Mouse (Mus musculus): Measurements from ENCODE around the gene 1600002K03Rik.

The 1600002K03Rik gene

DNA sequence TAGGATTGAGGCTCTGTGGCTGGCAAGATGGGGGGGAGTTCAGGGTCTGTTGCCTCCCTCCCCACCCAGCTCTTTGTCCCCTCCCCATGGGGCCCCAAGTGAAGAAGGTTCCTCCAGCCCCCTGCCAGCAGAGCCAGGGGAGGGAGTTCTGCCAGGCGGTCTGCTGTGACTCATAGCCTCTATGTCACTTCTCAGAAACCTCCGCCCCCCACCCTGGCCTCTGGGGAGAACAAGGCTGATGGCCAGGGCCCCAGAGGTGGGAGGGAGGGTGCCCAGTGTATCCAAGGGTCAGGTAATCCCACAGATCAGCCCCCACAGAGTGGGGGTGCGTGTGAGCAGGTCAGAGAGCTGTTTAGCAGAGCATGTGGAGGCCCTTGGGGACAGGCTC lies 19.9 kb upstream of the 1600002K03Rik start:
- no peak for DNase-seq (ENCODE audit: low spot score in 2 of 2)

DNA sequence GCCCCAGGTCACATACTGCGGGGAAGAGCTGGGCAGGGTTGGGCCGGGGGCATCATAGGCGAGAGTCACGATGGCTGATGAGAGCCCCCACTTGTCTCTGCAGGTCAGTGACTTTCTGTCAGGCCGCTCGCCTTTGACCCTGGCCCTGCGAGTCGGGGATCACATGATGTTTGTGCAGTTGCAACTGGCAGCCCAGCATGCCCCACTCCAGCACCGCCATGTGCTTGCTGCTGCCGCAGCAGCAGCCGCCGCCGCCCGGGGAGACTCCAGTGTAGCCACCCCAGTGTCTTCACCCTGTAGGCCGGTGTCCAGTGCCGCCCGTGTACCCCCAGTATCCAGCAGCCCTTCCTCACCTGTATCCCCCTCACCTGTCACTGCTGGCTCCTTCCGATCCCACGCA lies 19.0 kb upstream of the 1600002K03Rik start:
- peak in 1 of 2 experiments; percentile 51 for DNase-seq (ENCODE audit: low spot score in 2 of 2)

DNA sequence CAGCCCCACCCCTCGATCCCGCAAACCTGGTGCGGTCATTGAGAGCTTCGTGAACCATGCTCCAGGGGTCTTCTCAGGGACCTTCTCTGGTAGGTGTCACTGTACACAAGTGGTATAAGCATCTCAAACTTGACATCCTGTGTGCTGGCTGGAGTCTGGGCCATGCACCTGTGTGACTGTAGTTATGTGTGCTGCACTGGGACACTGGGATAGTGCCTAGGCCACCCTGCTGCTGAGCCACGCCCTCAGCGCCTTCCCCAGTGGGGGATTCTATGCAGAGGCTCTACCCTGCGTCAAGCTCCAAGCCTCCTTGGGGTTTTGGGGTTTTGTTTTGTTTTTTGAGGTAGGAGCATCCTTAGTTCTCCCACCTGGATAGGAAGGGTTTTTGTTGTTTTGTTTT lies 18.4 kb upstream of the 1600002K03Rik start:
- DNase-seq (ENCODE audit: low spot score in 2 of 2), result no peak

DNA sequence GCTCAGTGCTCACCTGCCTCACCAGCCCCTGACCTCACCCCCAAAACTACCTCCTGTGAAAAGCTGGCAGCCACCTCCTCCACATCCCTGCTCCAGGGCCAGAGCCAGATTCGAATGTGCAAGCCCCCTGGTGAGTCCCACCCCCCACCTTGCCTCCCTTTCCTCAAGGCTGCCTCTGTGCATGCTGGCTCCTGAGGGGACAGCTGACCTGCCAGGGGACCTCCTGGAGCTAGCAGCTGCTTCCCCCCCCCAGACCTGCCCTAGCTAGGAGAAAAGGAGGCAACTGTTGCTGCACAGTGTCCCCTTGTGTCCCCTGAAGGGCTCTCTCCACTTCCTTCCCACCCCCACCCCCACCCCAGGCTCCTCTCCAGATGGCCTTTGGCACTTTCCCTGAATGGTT lies 17.5 kb upstream of the 1600002K03Rik start:
- peak; percentile 68 to 78 for DNase-seq (ENCODE audit: low spot score in 2 of 2)

DNA sequence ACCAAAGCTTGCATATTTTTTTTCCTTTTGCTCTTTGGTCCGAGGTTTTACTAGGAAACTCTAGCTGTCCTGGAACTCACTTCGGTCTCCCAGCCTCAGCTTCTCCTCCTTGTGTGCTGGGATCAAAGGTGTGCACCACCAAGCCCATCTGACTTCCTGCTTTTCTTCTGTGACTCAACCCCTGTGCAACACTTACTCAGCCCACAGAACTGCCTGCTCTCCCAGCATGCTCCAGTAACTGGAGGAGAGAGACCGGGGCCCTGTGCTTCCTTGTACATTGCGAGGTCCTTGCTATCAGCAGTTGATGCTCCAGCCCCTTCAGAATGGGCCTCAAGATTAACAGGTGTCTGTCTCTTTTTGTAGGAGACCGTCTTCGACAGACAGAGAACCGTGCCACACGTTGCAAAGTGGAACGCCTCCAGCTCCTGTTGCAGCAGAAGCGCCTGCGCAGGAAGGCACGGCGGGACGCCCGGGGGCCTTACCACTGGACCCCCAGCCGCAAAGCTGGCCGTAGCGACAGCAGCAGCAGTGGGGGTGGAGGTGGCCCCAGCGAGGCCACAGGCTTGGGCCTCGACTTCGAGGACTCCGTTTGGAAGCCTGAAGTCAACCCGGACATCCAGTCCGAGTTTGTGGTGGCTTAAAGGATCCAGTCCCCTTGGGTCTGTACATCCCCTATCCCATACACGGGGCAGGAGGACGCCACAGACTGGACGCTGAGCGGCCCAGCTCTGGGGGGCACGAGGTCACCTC lies 16.6 kb upstream of the 1600002K03Rik start:
- DNase-seq (ENCODE audit: low spot score in 2 of 2), result peak in 1 of 2 experiments; percentile 55

DNA sequence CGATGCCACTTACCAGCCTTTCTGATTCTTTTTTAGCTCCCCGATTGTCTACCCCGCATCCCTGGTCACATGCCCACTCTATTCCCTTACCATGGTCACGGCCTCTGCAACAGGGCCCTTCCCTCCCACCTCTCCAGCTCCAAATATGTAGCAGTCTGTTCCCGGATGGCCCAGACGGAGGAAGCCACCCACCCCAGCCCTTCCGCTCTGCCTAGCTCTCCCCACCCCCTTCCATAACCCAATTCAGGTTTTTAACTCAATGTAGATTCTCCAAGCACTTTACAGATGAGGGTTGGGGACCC lies 16.0 kb upstream of the 1600002K03Rik start:
- peak in 1 of 2 experiments; percentile 78 for DNase-seq (ENCODE audit: low spot score in 2 of 2)

DNA sequence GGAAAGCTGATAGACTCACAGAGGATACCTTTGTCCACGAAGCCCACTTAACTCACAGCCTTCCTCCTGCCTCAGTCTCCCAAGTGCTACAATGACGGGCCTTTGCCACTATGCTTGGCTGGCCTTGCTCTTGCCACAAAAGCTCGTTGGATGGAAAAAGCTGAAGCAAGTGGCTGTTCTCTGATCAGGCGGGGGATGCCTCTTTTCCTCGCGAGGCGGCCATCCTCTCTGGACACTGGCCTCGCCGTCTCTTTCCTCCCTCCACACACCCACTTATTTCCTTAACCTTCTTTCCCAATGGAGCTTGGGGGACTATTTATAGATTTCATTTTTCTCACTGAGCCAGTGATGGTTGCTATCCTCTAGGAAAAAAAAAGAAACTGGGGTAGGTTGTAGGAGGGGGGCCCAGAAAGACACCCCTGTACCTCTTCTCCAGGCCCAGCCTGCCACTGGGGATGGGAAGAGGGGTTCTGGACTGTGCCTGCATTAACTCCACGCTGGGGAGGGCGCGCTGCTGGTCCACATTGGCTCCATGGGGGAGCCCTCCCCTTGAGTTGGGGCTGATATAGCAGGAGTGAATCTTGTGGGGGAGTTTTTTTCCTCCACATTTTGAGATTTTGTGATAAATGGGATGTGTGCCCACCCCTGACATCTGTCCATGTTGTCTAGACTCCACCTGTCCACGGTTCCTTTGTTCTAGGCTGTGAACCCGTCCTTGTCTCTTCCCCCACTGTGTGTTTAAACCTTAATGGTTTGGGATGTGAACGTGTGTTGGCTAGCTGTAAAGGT lies 15.4 kb upstream of the 1600002K03Rik start:
- peak in 1 of 2 experiments; percentile 78 for DNase-seq (ENCODE audit: low spot score in 2 of 2)

DNA sequence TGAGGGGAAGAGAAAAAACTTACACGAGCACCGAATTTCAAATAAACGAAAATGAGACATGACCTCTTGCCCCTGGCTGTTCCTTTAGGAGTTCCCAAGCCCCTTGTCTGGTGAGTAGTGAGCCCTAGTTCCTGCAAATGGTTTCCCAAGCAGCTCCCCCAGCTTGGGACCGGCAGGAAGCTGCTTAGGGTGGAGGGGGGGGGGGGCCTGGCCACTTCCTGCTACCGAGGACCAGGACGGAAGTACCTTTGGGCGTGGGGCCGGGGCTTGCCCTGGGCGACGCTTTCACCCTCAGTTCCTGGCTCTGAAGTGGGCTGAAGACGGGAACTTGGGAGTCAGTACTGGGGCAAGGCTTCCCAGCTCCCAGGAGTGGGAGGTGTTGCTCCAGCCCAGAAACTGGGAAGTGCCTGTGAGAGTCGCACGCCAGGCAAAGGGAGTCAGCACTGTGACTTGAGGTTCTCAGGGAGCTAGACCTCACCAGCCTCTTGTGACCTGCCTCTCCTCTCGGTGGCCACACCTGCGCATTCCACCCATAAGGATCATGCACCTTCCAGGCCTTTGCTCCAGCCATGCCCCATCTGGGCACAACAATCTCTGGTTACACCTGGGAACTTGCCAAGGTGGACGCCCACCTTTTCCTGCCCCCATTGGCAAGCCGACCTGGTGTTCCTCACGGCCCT lies 14.3 kb upstream of the 1600002K03Rik start:
- peak in 1 of 2 experiments; percentile 69 for DNase-seq (ENCODE audit: low spot score in 2 of 2)

DNA sequence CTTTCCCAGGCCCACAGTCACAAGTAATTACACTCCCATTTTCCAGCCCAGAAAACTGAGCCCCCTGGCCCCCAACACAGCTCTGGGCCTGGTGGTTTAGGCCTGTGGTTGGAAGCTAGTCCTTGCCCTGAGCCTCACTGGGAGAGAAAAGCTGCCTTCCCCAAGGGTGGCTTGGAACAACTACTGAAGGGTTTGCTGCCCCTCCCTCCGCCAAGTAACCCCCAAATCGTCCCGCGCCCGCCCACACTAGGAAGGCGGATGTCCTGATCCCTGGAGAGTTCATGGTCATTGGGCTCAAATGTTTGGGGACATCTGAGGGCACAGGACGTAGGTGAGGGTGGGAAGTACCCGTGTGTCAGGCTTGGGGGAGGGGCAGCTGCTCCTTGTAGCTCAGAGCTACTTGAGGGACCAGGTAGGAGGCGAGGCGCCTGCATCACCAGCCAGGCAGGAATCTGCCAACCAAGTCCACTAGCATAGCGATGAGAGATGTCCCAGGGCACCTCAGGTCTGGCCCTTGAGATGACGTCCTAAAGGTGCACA lies 13.7 kb upstream of the 1600002K03Rik start:
- DNase-seq (ENCODE audit: low spot score in 2 of 2), result peak; percentile 77 to 84

DNA sequence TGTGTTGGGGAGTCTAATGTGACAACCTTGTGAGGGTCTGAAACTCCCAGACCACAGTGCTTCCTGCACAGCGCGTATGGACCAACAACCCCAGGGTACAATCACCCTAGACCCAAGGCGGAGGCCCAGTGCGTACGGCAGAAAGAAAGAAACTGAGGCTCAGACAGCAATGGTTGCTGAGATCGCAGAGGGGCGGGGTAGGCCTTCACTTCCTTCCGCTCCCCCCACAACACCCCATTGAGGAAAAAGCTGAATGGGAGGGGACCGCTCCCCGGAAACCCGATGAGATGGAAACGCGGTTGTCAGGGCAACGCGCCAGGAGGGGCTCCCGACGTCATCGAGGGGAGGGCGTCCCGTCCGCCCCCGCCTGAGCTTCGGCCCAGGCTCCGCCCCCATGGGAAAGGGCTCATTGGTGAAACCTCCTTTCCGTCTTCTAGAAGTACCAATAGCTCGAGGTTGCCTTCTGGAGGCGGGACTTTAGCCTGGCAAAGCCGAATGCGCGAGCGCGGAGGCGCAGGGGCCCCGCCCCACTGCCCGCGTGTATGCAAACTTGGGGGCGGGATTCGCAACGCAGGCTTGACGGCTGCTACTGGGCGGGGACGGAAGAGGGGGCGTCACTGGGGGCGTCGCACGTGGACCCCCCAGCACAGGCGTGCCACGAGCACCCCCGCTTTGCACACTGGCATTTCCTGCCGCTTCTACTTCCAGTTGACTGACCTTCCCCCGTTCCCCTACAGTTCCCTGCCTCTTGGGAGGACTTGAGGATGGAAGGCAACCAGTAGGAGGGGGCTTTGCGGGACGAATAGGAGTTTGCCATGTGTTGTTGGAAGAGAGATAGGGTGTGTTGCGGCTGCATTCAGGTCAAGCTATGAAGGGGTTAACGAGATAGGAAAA lies 12.9 kb upstream of the 1600002K03Rik start:
- DNase-seq (ENCODE audit: low spot score in 2 of 2), result peak; percentile 100

DNA sequence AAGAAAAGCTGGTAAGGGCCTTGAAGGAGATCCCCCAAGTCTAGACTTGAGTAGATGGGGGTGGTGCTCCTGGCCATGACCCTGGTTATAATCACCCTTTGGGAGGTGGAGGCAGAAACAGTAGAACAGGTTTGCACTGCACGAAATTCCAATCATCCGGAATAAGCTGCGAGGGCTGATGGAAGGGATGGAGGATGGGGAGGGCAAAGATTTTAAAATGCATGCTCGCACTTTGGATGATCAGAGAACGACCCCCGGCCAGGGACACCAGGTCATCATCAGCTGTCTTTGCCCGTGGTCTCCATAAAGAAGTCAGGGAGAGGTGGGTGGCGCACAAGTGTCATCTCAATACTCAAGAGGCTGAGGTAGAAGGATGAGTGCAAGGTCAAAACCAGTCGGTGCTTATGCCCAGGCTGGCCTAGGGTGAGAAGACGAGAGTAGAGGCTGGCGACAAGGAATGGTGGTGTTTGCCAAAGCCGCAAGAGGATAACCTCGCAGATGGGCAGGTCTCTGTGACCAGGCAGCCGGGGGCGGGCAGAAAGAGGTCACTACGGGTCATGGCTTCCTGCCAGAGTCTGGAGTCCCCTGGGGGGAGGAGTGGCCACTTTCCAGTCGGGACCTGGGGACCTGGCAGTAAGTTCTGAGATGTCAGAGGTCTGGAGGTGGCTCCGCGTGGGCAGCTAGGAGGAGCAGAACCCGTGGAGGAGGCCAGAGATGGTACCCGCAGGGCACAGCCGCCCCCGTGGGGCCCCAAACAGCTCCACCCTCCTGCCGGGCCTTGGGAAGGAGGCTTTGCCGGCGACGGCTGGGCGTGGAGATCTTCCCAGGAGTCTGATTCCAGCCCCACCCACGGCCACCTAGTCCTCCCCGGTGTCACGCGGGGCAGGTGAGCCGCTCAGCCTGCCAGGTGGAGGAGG lies 12.0 kb upstream of the 1600002K03Rik start:
- DNase-seq (ENCODE audit: low spot score in 2 of 2), result peak; percentile 72 to 74

DNA sequence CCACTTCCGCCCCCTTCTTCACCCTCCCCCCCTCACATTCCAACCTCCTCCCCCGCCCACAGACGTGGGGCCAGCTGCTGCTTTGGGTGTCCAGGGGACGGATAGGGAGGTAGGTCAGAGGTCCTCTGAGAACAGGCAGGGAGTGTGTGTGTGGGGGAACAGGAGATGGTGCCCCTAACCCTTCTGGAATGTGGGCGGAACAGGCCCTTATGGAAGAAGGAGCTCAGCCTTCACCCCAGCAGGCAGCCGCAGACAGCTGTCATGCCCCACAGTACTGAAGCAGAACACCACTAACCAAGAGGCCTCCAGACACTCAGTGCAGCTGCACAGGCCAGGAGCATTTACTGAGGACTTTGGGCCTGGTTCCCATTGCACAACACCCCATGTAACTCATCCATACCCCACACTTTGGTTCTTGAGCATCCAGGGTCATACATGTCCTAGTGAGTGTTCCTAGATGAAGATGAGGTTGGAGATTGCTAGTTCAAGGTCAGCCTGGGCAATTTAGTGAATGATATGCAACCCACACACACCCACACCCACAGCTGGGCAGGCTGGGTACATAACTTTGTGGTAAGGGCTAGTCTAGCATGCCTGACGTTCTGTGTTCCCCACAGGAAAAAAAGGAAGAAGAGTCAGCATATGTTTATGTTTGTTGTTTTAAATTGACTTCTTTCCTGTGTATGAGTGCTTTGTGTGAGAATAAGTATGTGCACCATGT lies 11.1 kb upstream of the 1600002K03Rik start:
- peak in 1 of 2 experiments; percentile 45 for DNase-seq (ENCODE audit: low spot score in 2 of 2)

DNA sequence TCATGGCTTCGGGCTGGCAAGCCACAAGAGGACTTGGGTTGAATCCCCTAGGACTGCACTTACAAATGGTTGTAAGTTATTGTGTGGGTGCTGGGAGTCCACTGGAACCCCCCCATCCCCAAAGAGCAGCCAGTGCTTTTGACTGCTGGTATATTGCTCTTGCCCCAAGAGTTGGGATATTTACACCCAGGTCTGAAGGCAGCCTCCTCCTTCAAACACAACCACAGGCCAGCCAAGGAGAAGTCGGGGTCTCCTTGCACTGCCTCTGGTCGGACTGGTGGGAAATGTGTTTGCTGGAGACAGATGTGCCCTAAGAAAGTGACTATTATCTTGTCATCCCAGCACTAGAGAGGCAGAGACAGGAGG lies 10.5 kb upstream of the 1600002K03Rik start:
- no peak for DNase-seq (ENCODE audit: low spot score in 2 of 2)

DNA sequence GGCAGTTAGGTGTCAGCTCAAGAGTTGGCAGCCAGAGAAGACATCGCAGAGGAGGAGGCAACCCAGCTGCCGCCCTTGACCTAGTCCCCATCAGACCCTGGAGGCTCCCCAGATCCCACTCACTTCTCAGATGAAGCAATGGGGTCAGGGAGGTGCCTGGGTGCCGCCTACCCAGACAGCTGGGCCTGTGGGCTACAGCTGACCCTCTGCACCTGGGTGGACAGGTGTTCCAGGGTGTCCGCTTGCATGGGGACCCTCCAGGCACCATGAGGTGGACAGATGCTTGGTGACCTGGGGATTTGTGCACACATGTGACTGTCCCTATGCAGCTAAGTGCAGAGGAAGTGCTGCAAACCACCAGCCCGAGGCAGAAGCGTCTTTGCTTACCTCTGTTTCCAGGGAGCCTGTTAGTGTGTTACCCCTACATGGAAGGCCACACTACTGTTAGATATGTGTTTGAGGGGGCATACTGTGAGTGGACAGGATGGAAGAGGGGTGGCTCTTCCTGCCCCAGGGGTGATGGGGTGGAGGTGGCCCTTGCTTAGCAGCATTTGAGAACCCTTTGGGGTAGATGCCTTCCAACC lies 9.9 kb upstream of the 1600002K03Rik start:
- DNase-seq (ENCODE audit: low spot score in 2 of 2), result peak in 1 of 2 experiments; percentile 52

DNA sequence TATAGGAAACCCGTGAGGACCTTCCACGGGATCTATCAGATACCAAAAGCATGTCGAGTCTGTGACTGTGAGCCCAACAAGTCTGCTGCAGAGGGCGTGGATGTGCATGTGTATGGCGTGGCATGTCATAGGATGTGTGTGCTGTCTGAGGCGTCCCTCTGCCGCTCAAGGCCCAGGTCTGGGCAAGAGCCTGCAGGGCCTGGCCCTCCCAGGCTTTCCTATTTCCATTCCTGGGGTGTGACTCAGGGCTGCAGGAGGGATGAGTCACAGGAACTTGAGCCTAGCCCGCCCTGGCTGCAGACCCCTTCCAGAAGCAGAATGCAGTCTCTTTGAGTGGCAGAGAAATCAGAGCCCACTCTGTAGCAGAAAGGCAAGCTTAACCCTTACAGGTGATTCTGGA lies 9.0 kb upstream of the 1600002K03Rik start:
- DNase-seq (ENCODE audit: low spot score in 2 of 2), result peak in 1 of 2 experiments; percentile 53

DNA sequence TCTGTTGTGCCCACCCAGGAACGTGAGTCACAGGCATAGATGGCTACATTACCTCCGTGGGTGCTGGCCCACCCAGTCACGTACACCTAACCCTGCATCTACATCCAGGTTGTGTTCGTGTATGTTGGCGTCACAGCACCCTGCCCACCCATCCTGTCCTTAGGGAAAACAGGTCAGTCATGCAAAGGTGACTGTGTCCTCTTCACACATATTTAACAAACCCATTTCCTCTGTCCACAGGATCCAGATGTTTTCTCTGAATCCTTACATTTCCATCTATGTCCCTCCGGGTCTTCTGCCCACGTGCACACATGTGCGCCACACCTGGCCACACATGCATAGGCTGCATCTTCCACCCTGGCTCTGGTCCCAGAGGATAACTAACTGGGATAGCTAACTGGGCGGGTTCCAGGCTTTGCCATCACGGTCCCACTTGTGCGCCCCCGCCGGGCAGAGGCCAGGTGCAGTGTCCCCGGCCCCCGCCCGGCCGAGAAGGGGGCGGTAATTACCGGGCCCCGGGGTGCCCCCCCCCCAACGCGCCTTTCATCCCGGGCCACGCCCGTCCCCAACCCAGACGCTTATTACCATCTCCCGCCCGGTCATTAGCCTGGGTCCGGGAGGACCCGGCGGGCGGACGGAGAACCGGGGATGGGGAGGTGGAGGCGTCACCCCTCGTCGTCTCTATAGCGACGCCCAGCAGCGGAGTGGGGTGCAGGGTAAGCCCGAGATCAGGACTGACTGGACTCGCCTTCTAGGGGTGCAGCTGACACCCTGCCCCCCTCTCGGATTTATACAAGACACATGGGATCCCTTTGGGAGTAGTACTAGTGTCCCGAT lies 8.4 kb upstream of the 1600002K03Rik start:
- DNase-seq (ENCODE audit: low spot score in 2 of 2), result peak in 1 of 2 experiments; percentile 74

DNA sequence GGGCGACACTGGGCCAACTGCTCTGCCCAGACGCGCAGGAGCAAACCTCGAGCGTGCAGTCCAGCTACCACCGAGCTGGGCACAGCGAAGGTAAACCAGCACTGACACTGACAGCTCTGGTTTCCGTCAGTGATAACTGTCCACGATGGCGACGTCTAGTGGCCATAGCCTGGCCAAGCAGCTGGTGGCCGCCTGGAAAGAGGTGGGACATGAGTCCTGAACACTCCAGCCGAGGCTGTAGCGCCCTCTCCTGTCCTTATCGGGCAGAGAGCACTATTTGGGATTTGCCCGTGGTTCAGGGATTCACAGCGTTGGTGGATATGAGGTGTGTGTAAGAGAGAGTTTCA lies 7.8 kb upstream of the 1600002K03Rik start:
- DNase-seq (ENCODE audit: low spot score in 2 of 2), result peak; percentile 97 to 98

DNA sequence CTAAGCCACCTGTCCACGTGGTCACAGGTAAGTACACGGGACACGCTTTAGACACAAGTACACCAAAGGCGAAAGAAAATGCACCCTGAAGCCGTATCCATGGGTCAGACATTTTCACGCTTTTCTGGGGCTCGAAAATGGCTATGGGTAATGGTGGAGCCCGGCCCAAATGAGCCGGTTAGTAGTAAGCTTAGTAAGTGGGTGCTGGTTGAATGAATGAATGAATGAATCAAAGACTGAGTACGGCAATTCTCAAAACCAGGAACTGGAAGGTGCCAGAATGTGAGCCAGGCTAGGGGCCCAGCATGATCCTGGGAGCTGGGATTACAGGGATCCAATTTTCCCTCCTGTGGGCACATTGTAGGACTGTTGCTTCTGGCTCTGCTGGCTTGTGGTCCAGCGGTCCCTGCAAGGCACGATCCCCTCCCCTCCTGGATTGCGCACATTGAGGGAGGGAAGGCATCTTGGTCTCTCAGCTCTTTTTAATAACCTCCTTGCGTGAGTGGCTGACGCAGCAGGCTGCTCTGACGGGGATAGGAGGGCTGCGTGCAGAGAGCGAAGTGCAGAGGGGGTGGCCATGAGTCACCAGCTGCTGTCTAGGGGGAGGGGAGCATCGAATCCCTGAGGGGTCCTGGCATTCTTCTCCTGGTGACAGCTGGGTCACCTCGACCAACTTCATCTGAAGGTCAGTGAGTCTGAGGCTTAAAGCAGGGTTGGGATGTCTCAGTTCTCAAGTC lies 7.2 kb upstream of the 1600002K03Rik start, which contains the start of gene Cirbp:
TSS of gene Cirbp (plus strand) at position 594 of the 737 bp plus-strand sequence.
- DNase-seq (ENCODE audit: low spot score in 2 of 2), result peak; percentile 74 to 85
